Mouse (Mus musculus) megakaryocyte, embryonic 14.5 days (primary cell): ENCODE measurements around the gene Pou3f1. TPM values are rescaled to one million over a fixed set of nuclear protein-coding genes. Genes with fewer than 3 reads are reported as not detected.

Experiments used
- H3K27me3 ChIP-seq: replicated peaks from 2 replicates; pipeline ENCODE3; 2012; ENCODE audit warnings: inconsistent platforms
- H3K36me3 ChIP-seq: replicated peaks from 2 replicates; pipeline ENCODE3; 2012; ENCODE audit warnings: low read length, inconsistent platforms, mixed read lengths
- H3K4me1 ChIP-seq: 2 replicates; pipeline ENCODE4 v1.6.1; 2012; ENCODE audit warnings: inconsistent platforms
- H3K4me3 ChIP-seq: replicated peaks from 2 replicates; pipeline ENCODE3; 2012; ENCODE audit warnings: moderate library complexity, mild to moderate bottlenecking, inconsistent platforms
- H3K9me3 ChIP-seq: 2 replicates; pipeline ENCODE4 v1.6.1; 2012; ENCODE audit warnings: inconsistent platforms
- FLI1 ChIP-seq: IDR thresholded peaks from 2 replicates; pipeline ENCODE4 v1.6.1; 2012; ENCODE audit warnings: low read length, inconsistent platforms, mixed read lengths
- GATA1 ChIP-seq: IDR thresholded peaks from 3 replicates; pipeline ENCODE4 v1.6.1; 2012; ENCODE audit warnings: mixed read lengths, low read length, inconsistent platforms, borderline replicate concordance
- polyA plus RNA-seq: library from polyadenylated mRNA; stranded (reverse); fragments of >175 nt; gene quantifications from 2 replicates; pipeline ENCODE4 v1.2.3, GENCODE M21; 2012; ENCODE audit warnings: low replicate concordance; ENCODE audit not compliant: insufficient read depth

Gene Pou3f1
- polyA plus RNA-seq, 1 experiment, result 0.12 TPM

DNA sequence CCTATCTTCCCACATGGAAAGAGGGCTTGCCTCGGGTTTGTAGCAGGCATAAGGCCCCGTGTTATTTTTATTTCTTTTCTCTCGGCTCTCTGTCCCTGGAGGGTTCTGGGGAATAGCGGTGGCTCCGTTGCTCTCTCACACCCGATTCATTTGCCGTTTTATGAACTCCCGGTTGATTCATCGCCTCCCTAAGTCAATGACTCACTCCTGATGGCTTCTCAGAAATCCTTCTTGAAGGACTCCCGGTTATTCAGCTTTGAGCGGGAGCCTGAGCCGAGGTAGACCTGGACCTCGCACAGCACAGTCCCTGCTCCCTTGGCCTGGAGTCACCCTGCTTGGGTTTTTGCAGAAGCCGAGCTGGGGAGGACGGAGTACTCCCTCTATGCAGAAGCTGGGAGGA, 8.0 kb downstream of the Pou3f1 start:
- no peak for TF ChIP-seq GATA1
- TF ChIP-seq FLI1, result no peak
- peaks cover 96% of the 10 kb centered on the region for H3K27me3 ChIP-seq
- peaks cover 4% of the 10 kb centered on the region for H3K4me1 ChIP-seq

DNA sequence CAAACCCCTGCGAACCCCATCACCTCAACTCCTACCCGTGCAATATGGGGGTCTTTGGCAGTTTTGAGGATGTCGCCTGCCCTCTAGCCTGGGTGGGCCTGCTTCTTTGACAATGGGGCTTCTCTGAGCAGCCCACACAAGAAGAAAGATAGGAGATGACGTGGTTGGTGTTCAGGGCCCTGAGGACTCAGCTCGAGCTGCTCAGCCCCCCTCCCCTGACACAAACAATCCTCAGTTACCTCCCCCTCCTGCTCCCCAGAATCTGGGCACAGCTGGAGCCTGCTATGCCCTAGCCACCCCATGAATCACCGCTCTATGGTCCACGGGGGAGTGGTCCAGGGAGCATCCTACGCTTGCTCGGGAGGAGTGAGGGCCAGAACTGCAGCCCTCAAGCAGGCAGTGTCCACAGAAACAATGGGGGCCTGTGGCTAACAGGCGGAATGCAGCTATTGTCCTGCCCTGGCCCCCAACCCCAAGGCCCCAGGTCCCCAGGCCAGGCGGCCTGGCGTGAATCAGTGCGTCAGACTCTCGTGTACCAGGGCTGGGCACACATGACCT, 10.9 kb downstream of the Pou3f1 start:
- TF ChIP-seq FLI1 (no peak), GATA1 (no peak)
- H3K27me3 ChIP-seq, result peaks cover 96% of the 10 kb centered on the region
- H3K36me3 ChIP-seq, result no peaks in the 10 kb centered on the region

More for the DNA sequence above, 8.0 kb downstream of the Pou3f1 start:
- Histone ChIP-seq H3K9me3 (no peaks in the 10 kb centered on the region), H3K4me3 (no peak overlapping the region), H3K36me3 (no peaks in the 10 kb centered on the region)

DNA sequence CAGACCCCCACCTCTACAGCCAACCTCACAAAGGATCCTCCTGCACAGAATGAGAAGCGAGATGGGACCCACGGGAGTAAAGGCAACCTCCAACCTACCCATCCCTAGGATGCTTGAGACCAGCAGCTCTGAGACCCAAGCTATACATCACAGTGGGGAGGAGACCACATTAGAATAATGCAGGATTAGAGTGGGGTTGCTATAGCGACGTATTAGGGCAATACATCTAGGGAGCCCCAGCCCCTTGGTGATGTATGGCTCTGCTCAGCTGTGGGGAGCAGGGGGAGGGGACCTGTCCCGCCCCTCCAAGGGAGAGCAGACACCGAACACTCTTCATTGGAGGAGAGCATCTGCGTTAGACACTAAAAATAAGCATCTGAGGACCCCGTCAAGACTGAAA, 11.5 kb downstream of the Pou3f1 start:
- Histone ChIP-seq H3K27me3 (peaks cover 96% of the 10 kb centered on the region), H3K4me1 (no peaks in the 10 kb centered on the region; the same call in 1 of the 2 replicates), H3K4me3 (no peak overlapping the region), H3K36me3 (no peaks in the 10 kb centered on the region), H3K9me3 (no peaks in the 10 kb centered on the region)
- TF ChIP-seq FLI1 (no peak), GATA1 (no peak)

More for the DNA sequence above, 10.9 kb downstream of the Pou3f1 start:
- Histone ChIP-seq H3K4me3 (no peak overlapping the region), H3K9me3 (no peaks in the 10 kb centered on the region), H3K4me1 (no peaks in the 10 kb centered on the region; the same call in 1 of the 2 replicates)

DNA sequence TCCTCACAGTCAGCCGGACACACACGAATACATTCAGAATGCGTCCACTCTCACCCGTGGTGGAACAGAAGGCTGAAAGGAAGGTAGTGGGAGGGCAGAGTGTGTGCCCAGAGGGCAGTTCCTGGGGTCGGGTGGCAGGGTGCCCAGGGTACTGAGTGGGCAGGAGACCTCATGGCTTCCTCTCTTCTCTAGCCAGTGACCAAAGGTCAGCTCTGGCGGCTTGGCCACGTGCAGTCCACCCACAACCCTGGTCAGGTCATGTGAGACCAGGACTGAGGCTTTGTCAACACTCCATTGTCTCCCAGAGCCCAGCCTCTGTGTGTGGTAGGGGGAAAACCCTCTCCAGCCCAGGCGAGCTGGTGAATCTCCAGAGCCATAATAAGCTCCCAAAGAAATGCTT, 13.6 kb downstream of the Pou3f1 start:
- Histone ChIP-seq H3K4me1 (no peaks in the 10 kb centered on the region; the same call in 1 of the 2 replicates), H3K9me3 (no peaks in the 10 kb centered on the region), H3K4me3 (no peak overlapping the region), H3K27me3 (peaks cover 85% of the 10 kb centered on the region), H3K36me3 (peaks cover 9% of the 10 kb centered on the region)
- TF ChIP-seq GATA1 (no peak), FLI1 (no peak)

DNA sequence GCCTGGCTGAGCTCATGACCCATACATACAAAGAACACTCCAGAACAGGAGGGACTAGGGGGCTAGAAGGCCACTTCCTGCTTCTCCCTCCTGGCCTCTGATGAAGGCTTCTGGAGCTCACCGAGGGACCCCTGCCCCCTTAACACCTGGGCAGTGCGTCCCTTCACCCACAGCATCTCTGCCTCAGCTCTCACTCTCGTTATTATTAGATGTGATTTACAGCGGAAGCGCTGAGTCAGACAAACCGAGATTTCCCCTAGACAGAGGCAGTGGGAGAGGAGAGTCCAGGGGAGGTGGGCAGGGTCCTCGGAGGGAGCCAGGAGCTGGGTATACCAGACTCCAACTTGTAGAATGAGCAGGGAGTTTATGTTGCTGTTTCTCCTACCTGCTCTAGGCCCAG, 15.0 kb downstream of the Pou3f1 start:
- TF ChIP-seq FLI1, result no peak
- TF ChIP-seq GATA1, result no peak
- H3K36me3 ChIP-seq, result peaks cover 23% of the 10 kb centered on the region
- H3K27me3 ChIP-seq, result peaks cover 72% of the 10 kb centered on the region
- no peak overlapping the region for H3K4me3 ChIP-seq
- H3K4me1 ChIP-seq, result no peaks in the 10 kb centered on the region; the same call in 1 of the 2 replicates
- H3K9me3 ChIP-seq, result no peaks in the 10 kb centered on the region

DNA sequence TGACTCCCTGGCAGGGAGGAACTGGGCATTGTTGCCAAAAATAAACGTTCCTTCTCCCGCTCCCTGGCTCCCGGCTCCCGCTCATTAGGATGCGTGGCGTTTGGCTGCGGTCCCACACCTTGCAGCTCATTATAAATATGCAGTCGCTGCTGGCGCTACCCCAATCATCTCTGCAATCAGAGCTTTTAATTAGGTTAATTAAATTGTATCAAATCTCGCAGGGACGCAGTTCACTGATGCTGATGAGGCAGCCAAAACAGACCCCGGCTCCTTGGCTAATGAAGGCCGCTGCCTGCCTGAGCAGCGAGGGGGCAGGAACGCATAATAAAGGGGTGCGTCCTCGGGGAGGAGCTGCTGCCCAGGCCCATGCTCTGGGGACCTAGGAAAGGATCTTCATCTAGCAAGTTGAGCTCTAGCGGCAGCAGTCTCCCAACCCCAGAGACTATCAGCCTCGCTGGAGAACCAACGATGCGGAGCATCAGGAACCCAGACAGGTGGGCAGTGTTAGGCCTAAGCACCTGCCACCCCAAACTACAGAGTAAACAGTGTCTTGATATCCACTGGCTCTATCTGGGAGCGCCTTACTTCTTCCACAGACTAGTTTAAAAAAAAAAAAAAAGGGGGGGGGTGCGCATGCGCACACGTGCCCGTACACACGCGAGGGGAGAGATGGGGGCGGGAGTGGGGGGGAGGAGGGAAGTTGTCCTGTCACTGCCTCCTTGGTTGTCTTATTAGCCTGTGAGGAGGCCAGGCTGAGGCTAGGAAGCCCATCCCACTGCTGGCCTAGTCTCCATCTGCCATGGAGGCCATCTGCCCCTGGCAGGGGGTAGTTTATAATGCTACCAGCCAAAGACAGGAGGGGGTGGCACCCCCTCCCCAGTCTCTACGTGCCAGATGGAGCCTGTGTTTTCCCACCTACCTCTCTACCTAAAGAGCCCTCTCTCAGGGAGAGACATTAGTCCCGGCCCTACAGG, 16.0 kb downstream of the Pou3f1 start:
- Histone ChIP-seq H3K4me3 (no peak overlapping the region), H3K4me1 (no peaks in the 10 kb centered on the region; the same call in 1 of the 2 replicates), H3K36me3 (peaks cover 33% of the 10 kb centered on the region), H3K27me3 (peaks cover 62% of the 10 kb centered on the region), H3K9me3 (no peaks in the 10 kb centered on the region)
- TF ChIP-seq FLI1 (no peak), GATA1 (no peak)

DNA sequence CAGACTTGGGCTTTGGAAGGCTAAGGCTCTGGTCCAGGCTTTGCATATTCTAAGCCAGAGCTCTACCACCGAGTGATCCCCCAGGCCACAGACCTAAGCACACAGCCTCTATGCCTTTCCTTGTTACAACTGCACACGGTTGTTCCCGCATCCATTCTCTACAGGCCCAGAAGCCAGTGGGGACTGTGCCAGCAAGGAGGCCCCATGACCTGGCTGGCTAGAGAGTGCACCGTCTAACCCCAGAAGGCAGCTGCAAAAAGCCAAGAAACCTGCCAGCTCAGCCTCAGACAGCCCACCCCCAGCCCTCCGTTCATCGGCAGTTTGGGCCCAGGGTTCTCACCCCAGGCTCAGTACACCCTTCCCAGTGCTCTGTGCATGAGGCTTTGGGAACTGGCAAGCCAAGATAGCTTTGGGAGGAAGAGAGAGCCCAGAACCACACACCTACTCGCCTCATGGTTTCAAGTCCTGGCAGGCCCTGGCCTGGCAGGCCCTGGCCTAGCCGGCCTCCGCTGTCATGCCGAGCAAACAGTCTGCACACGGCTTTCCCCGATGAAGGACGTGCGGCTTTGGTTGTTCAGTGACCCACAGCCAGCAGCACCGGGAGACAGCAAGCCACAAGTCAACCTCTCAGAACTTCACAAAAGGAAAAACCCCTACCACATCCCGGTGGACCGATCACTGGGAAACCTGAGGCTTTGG, 17.9 kb downstream of the Pou3f1 start:
- TF ChIP-seq FLI1, result no peak
- TF ChIP-seq GATA1, result no peak
- Histone ChIP-seq H3K4me3 (no peak overlapping the region), H3K9me3 (no peaks in the 10 kb centered on the region), H3K27me3 (peaks cover 43% of the 10 kb centered on the region), H3K36me3 (peaks cover 52% of the 10 kb centered on the region), H3K4me1 (no peaks in the 10 kb centered on the region; the same call in 1 of the 2 replicates)

DNA sequence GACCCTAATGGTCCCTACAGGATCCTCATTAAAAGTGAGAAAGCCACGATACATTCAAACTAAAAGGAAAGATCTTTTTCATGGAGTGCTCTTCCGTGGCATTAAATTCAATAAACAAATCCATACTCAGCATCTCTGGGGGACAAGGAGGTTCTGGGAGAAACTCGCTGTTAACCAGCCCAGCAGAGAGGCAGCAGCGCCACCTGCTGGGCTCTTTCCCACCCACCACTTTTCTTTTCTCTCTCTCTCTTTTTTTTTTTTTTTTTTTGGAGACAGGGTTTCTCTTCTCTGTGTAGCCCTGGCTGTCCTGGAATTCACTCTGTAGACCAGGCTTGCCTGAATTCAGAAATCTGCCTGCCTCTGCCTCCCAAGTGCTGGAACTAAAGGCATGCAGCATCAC, 18.4 kb downstream of the Pou3f1 start:
- no peak for TF ChIP-seq FLI1
- TF ChIP-seq GATA1, result no peak
- Histone ChIP-seq H3K27me3 (peaks cover 40% of the 10 kb centered on the region), H3K4me1 (no peaks in the 10 kb centered on the region; the same call in 1 of the 2 replicates), H3K4me3 (no peak overlapping the region), H3K36me3 (peaks cover 57% of the 10 kb centered on the region), H3K9me3 (no peaks in the 10 kb centered on the region)

DNA sequence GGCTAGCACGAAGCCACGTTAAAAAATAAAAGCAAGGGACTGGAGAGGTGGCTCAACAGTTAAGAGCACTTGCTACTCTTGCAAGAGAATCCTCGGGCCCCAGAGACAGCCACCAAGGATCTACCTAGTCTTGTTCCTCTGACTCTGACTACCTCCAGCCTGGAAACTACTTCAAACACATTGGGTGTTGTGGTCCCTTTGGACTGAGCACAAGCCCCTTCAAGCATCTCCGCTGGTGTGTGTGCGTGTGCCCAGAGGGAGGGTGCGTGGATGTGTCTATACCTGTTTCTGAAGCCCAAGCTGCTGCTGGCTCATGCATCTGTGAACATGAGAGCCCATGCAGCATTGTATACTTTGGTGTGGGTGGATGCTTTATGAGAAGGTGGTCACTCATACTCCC, 19.4 kb downstream of the Pou3f1 start:
- no peaks in the 10 kb centered on the region; the same call in 1 of the 2 replicates for H3K4me1 ChIP-seq
- H3K9me3 ChIP-seq, result no peaks in the 10 kb centered on the region
- H3K4me3 ChIP-seq, result no peak overlapping the region
- peaks cover 31% of the 10 kb centered on the region for H3K27me3 ChIP-seq
- peaks cover 66% of the 10 kb centered on the region for H3K36me3 ChIP-seq
- TF ChIP-seq FLI1 (no peak), GATA1 (no peak)

DNA sequence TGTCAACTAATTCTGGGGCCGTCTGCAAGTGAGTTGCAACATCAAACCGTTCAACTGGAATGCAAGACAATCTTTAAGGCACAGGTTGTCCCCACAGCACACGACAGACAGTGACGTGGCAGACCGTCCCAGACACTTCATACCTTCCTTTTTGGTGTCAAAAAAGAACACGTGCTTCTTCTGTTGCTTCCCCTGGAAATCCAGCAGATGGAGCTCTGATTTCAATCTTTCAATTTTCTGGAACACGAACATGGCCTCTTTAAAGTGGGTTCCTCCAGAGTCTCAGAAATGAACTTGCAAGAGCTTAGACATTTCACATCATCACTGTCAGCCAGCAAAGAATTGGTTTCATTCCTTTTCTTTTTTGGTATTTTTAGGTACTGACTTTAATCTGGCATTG, 25.7 kb downstream of the Pou3f1 start:
- peaks cover 18% of the 10 kb centered on the region for H3K4me1 ChIP-seq
- no peaks in the 10 kb centered on the region for H3K27me3 ChIP-seq
- H3K9me3 ChIP-seq, result no peaks in the 10 kb centered on the region
- peaks cover 96% of the 10 kb centered on the region for H3K36me3 ChIP-seq
- H3K4me3 ChIP-seq, result no peak overlapping the region
- no peak for TF ChIP-seq FLI1
- TF ChIP-seq GATA1, result no peak
